Mouse (Mus musculus): ENCODE results near the gene Gdf15. TPM values are rescaled to one million over a fixed set of nuclear protein-coding genes. Genes with fewer than 3 reads are reported as not detected.

The Gdf15 gene
- total RNA-seq (2015) (not detected in 2 replicates), total RNA-seq (2017) (not detected in 2 replicates)

- ATAC-seq (ENCODE audit: poor library complexity, severe bottlenecking): no peak
Observed at GRCm38 (mm10) chr8:70632346-70632892, at the start of gene Gdf15. TSS of gene Gdf15 (minus strand) at chr8:70632456.

GRCm38 (mm10) chr8:70681410-70681809, 49.2 kb upstream of the Gdf15 start:
- no peak for ATAC-seq (ENCODE audit: poor library complexity, severe bottlenecking)

- no peak for ATAC-seq (ENCODE audit: poor library complexity, severe bottlenecking)
Observed at GRCm38 (mm10) chr8:70680039-70680438, 47.8 kb upstream of the Gdf15 start.

- no peak for ATAC-seq (ENCODE audit: poor library complexity, severe bottlenecking)
Observed at GRCm38 (mm10) chr8:70679404-70679803, 47.1 kb upstream of the Gdf15 start.

GRCm38 (mm10) chr8:70678679-70679078, 46.4 kb upstream of the Gdf15 start:
- no peak for ATAC-seq (ENCODE audit: poor library complexity, severe bottlenecking)

DNA sequence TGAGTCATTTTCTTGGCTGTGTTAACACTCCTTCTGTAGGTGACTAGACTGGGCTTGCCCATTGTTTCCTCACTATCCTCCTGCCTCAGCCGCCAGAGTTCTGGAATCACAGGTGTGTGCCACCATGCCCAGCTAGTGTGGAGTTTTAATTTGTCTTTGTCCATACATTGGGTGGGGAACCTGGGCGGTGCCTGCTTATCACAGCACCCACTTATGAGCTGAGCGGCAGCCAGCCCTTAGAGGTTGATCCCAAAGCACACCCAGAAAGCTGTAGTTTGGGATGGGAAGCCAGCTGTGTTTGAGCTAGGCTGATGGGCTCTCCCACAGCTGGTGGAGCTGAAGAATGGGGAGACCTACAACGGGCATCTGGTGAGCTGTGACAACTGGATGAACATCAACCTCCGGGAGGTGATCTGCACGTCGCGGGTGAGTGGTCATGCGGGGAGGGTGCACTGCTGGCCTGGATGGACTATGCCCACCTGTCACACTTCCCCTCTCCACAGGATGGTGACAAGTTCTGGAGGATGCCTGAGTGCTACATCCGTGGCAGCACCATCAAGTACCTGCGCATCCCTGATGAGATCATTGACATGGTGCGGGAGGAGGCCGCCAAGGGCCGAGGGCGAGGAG, 45.3 kb upstream of the Gdf15 start:
- no peak for ATAC-seq (ENCODE audit: poor library complexity, severe bottlenecking)

DNA sequence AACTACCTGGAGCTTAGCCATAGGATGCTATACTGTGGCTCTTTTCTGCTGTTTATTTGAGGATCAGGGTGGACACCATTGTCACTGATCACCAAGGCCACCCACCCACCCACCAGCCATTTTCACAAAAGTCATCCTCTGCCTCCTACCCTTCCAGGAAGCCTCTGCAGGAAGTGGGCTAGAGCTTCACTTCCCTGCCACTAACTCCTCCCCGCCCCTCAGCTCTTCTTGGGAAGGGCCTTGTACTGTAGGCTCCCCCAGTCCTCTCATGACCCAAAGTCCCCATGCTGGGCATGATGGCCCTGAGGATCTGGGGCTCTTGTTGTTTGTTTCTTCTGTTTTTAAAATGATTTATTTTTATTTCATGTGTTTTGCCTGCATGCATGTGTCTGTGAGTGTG, 43.1 kb upstream of the Gdf15 start:
- 0 out of 2 replicates have a peak, but pooled peaks have one; percentile 14 for ATAC-seq (ENCODE audit: poor library complexity, severe bottlenecking)

DNA sequence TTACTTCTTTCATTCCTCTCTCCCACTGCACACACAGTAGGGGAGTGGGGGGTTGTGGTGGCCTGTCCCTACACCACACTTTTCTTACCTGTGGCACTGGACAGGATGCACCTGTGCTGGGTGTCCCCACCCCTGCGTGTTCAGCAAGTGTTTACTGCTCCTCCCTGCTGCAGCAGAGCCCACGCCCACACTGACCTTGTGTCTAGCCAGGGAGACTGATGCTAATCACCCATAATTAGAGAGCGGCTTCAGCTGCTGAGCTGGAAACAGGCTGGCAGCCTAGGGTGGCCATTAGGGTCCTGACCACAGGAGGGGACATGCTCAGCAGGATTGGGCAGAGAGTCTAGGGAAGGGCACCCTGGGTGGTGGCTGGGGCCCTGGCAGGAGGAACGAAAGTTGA, 42.5 kb upstream of the Gdf15 start:
- ATAC-seq (ENCODE audit: poor library complexity, severe bottlenecking): no peak

- no peak for ATAC-seq (ENCODE audit: poor library complexity, severe bottlenecking)
Observed at GRCm38 (mm10) chr8:70674109-70674508, 41.9 kb upstream of the Gdf15 start.

- peak; percentile 90 for ATAC-seq (ENCODE audit: poor library complexity, severe bottlenecking)
Observed at GRCm38 (mm10) chr8:70673079-70673856, 41.0 kb upstream of the Gdf15 start, which contains the start of gene Lsm4. TSS of gene Lsm4 (plus strand) at chr8:70673248.

DNA sequence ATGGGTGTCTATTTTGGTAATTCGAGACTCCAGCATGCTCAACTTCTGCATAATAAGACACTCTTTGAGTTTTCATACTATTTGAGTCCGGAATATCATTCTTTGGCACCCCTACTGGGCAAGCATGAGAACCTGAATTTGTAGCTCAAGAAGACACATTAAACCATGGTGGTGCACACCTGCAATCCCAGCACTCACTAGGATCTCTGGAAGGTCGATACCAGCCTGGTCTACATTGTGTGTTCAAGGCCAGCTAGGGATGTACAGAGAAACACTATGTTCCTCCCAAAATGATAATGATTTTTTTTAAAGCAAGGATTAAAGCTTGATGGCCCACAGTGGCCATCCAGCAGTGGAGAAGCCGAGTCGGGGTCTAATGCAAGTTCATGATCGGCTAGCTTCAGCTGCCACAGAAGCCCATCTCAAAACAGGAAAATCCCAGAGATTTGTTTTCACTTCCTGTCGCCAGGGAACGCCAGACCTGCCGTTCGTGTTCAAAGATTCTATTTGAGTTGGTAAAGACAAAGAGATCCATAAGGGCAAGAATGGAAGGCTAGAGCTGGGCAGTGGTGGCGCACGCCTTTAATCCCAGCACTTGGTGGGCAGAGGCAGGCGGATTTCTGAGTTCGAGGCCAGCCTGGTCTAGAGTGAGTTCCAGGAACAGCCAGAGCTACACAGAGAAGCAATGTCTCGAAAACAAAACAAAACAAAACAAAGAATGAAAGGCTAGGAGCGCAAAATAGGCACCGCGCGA, 40.2 kb upstream of the Gdf15 start:
- ATAC-seq (ENCODE audit: poor library complexity, severe bottlenecking): no peak

- no peak for ATAC-seq (ENCODE audit: poor library complexity, severe bottlenecking)
Observed at GRCm38 (mm10) chr8:70671615-70672324, 39.5 kb upstream of the Gdf15 start.

GRCm38 (mm10) chr8:70667071-70667470, 34.8 kb upstream of the Gdf15 start:
- ATAC-seq (ENCODE audit: poor library complexity, severe bottlenecking): no peak

- no peak for ATAC-seq (ENCODE audit: poor library complexity, severe bottlenecking)
Observed at GRCm38 (mm10) chr8:70665599-70665998, 33.3 kb upstream of the Gdf15 start.

DNA sequence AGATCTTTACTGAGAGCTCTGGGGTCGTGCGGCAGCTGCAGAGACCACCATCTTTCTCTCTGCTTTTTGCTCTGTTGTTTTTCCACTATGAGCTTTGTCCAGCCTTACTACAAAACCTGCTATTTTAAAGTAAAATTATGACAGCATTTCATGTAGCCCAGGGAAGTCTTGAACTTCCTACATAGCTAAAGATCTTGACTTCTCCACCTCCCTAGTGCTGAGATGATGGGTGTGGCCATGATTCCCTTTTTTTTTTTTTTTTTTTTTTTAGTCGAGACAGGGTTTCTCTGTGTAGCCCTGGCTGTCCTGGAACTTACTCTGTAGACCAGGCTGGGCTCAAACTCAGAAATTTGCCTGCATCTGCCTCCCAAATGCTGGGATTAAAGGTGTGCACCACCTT, 32.4 kb upstream of the Gdf15 start:
- no peak for ATAC-seq (ENCODE audit: poor library complexity, severe bottlenecking)

DNA sequence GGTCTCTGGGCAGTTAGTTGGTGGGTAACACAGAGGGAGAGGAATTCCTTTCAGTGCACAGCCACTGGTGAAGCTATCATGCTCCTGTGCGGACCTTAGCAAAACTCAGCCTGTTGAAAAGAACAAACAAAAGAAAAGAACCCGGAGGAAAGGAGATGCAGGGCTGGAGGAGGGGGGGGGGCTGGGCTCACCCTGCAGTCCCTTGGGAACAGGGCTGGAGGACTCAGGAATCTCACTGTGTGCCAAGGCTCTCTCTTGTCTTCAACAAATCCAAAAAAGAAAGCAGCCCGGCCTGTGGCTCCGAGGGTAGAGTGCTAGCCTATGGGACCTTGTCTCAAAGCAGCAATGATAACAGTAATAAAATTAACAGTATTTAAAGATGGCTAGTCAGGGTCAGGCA, 31.4 kb upstream of the Gdf15 start:
- no peak for ATAC-seq (ENCODE audit: poor library complexity, severe bottlenecking)

GRCm38 (mm10) chr8:70660273-70660725, 28.0 kb upstream of the Gdf15 start, which contains the start of gene Pgpep1:
TSS of gene Pgpep1 (minus strand) at chr8:70660388.
- peak; percentile 37 for ATAC-seq (ENCODE audit: poor library complexity, severe bottlenecking)

GRCm38 (mm10) chr8:70659604-70660272, 27.5 kb upstream of the Gdf15 start:
- peak; percentile 81 for ATAC-seq (ENCODE audit: poor library complexity, severe bottlenecking)

DNA sequence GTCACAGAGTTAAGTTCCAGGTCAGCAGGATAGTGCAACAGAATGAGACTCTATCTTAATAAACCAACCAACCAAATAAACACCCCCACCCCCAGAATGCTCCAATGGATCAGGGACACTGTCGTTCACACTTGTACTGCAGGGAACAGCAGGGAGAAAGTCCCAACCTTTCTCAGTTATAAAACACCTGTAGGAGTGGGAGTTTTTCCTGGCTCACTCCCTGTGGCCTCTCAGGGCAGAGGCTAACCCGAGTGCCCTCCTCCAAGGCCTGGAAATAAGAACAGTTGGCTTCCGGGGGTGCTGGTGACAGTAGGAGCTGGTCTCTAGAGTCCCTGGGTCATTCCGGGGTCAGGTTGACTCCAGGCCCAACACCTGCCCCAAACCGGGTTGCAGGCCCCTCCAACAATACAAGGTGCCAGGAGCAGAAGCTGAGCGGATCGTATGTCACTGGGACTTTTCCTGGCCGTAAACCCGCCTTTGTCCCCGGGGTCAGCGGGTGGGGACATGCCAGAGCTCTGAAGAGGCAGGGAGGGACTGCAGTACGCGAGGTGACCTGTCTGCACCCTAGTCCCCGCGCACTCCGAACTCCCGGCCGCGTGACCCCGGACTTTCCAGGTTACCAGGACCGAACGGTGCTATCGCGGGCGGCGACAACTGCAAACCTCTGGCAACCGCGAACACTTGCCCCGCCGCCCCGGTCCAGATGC, 26.8 kb upstream of the Gdf15 start:
- peak; percentile 47 for ATAC-seq (ENCODE audit: poor library complexity, severe bottlenecking)

Measured in megakaryocyte, adult 5-6 weeks (primary cell).